Mouse (Mus musculus) MEL (cell line): Measurements from ENCODE around the gene Cap1. TPM values are rescaled to one million over a fixed set of nuclear protein-coding genes. Genes with fewer than 3 reads are reported as not detected.

Experiments used
- DNase-seq: peaks from one replicate; pipeline ENCODE4 v3.0.0; 2011; ENCODE audit warnings: low read depth, low spot score
- H3K27ac ChIP-seq: 2 replicates; pipeline ENCODE4 v1.5.1; 2012; ENCODE audit warnings: low read depth, mild to moderate bottlenecking, control low read depth, low read length, moderate library complexity; ENCODE audit not compliant: control insufficient read depth
- H3K27me3 ChIP-seq, 2 experiments: fragments of 150-350 bp in 1 of 2; sonication (generic) in 1 of 2; 2 replicates each; pipeline ENCODE4 v1.6.1; 2012; ENCODE audit warnings: low read length in 2 of 2, mild to moderate bottlenecking in 2 of 2, improper control_type of control experiment in 1 of 2, moderate library complexity in 1 of 2; ENCODE audit not compliant: insufficient read depth in 2 of 2, control insufficient read depth in 1 of 2
- H3K36me3 ChIP-seq, 2 experiments: 2 replicates each; pipeline ENCODE4 v1.6.1; 2012 to 2014; ENCODE audit warnings: low read length in 2 of 2, improper control_type of control experiment in 1 of 2, inconsistent platforms in 1 of 2, mild to moderate bottlenecking in 1 of 2; ENCODE audit not compliant: insufficient read depth in 2 of 2, control insufficient read depth in 1 of 2
- H3K4me1 ChIP-seq, 2 experiments: fragments of 150-350 bp in 1 of 2; sonication (generic) in 1 of 2; 2 replicates each; pipeline ENCODE4 v1.6.1; 2012; ENCODE audit warnings: low read length in 2 of 2, improper control_type of control experiment in 1 of 2, mild to moderate bottlenecking in 1 of 2; ENCODE audit not compliant: insufficient read depth in 2 of 2, control insufficient read depth in 1 of 2
- H3K4me3 ChIP-seq, 2 experiments: fragments of 150-350 bp in 1 of 2; sonication (generic) in 1 of 2; 2 replicates each; pipeline ENCODE4 v1.5.1; 2012; ENCODE audit warnings: low read depth in 2 of 2, low read length in 2 of 2, mild to moderate bottlenecking in 2 of 2, moderate library complexity in 2 of 2, control low read depth in 1 of 2, improper control_type of control experiment in 1 of 2; ENCODE audit not compliant: control insufficient read depth in 1 of 2, insufficient read depth in 1 of 2
- H3K79me2 ChIP-seq: 2 replicates; pipeline ENCODE4 v1.6.1; 2012; ENCODE audit warnings: mild to moderate bottlenecking, low read length, moderate library complexity; ENCODE audit not compliant: control insufficient read depth, poor library complexity, insufficient read depth
- H3K9ac ChIP-seq: 2 replicates; pipeline ENCODE4 v1.6.1; 2012; ENCODE audit warnings: low read depth, mild to moderate bottlenecking, control low read depth, low read length, moderate library complexity; ENCODE audit not compliant: control insufficient read depth, poor library complexity, severe bottlenecking
- H3K9me3 ChIP-seq: fragments of 150-350 bp; sonication (generic); replicated peaks from 2 replicates; pipeline ENCODE4 v1.6.1; 2012; ENCODE audit warnings: mild to moderate bottlenecking, low read length, improper control_type of control experiment, moderate library complexity; ENCODE audit not compliant: insufficient read depth
- BHLHE40 ChIP-seq: IDR thresholded peaks from 2 replicates; pipeline ENCODE4 v1.6.1; 2012; ENCODE audit warnings: low read depth, mild to moderate bottlenecking, inconsistent platforms, low read length, improper control_type of control experiment, borderline replicate concordance
- CHD1 ChIP-seq: IDR thresholded peaks from 2 replicates; pipeline ENCODE4 v1.6.1; 2012; ENCODE audit warnings: low read depth, mild to moderate bottlenecking, inconsistent platforms, low read length, improper control_type of control experiment
- CHD2 ChIP-seq: IDR thresholded peaks from 2 replicates; pipeline ENCODE4 v1.6.1; 2011; ENCODE audit warnings: low read length, improper control_type of control experiment
- CTCF ChIP-seq, 3 experiments: IDR thresholded peaks in 2 of 3; conservative IDR thresholded peaks in 1 of 3; 2 replicates each; pipeline ENCODE4 v1.5.1; 2011 to 2012; ENCODE audit warnings: low read length in 3 of 3, low read depth in 2 of 3, mild to moderate bottlenecking in 2 of 3, improper control_type of control experiment in 1 of 3, inconsistent platforms in 1 of 3, mixed read lengths in 1 of 3, moderate library complexity in 1 of 3; ENCODE audit not compliant: control insufficient read depth in 1 of 3, insufficient read depth in 1 of 3, poor library complexity in 1 of 3, severe bottlenecking in 1 of 3
- E2F4 ChIP-seq: IDR thresholded peaks from 2 replicates; pipeline ENCODE4 v1.6.1; 2011; ENCODE audit warnings: low read depth, low read length, improper control_type of control experiment, borderline replicate concordance
- ELF1 ChIP-seq: IDR thresholded peaks from 2 replicates; pipeline ENCODE4 v1.6.1; 2014; ENCODE audit warnings: low read depth, mild to moderate bottlenecking, inconsistent platforms, low read length, improper control_type of control experiment, moderate library complexity
- GABPA ChIP-seq: IDR thresholded peaks from 2 replicates; pipeline ENCODE4 v1.6.1; 2012; ENCODE audit warnings: low read depth, mild to moderate bottlenecking, inconsistent platforms, low read length, improper control_type of control experiment, moderate library complexity
- GATA1 ChIP-seq: IDR thresholded peaks from 2 replicates; pipeline ENCODE4 v1.6.1; 2011; ENCODE audit warnings: low read depth, low read length, improper control_type of control experiment
- HCFC1 ChIP-seq: IDR thresholded peaks from 2 replicates; pipeline ENCODE4 v1.6.1; 2012; ENCODE audit warnings: low read depth, mild to moderate bottlenecking, inconsistent platforms, low read length, improper control_type of control experiment, moderate library complexity
- KAT2A ChIP-seq: conservative IDR thresholded peaks from 2 replicates; pipeline ENCODE4 v1.6.1; 2012; ENCODE audit warnings: low read depth, low read length, improper control_type of control experiment, inconsistent platforms
- MAFK ChIP-seq: IDR thresholded peaks from 2 replicates; pipeline ENCODE4 v1.6.1; 2011; ENCODE audit warnings: low read depth, mild to moderate bottlenecking, low read length, improper control_type of control experiment, borderline replicate concordance
- MAZ ChIP-seq: IDR thresholded peaks from 2 replicates; pipeline ENCODE4 v1.6.1; 2012; ENCODE audit warnings: low read depth, mild to moderate bottlenecking, inconsistent platforms, low read length, improper control_type of control experiment
- MEF2A ChIP-seq: IDR thresholded peaks from 2 replicates; pipeline ENCODE4 v1.6.1; 2014; ENCODE audit warnings: low read depth, mild to moderate bottlenecking, inconsistent platforms, low read length, improper control_type of control experiment; ENCODE audit not compliant: poor library complexity, insufficient replicate concordance, severe bottlenecking; ENCODE audit errors: extremely low read depth
- MYB ChIP-seq: IDR thresholded peaks from 2 replicates; pipeline ENCODE4 v1.6.1; 2011; ENCODE audit warnings: mild to moderate bottlenecking, low read depth, low read length, improper control_type of control experiment
- MYC ChIP-seq: IDR thresholded peaks from 2 replicates; pipeline ENCODE4 v1.6.1; 2011; ENCODE audit warnings: low read depth, mild to moderate bottlenecking, low read length, improper control_type of control experiment, moderate library complexity
- NELFE ChIP-seq: IDR thresholded peaks from 2 replicates; pipeline ENCODE4 v1.6.1; 2011; ENCODE audit warnings: low read depth, low read length, improper control_type of control experiment
- NRF1 ChIP-seq: IDR thresholded peaks from 2 replicates; pipeline ENCODE4 v1.6.1; 2014; ENCODE audit warnings: low read depth, mild to moderate bottlenecking, inconsistent platforms, low read length, improper control_type of control experiment, moderate library complexity; ENCODE audit not compliant: poor library complexity, insufficient read depth, severe bottlenecking
- POLR2AphosphoS5 ChIP-seq: IDR thresholded peaks from 2 replicates; pipeline ENCODE4 v1.6.1; 2012; ENCODE audit warnings: low read depth, borderline replicate concordance, mild to moderate bottlenecking, inconsistent platforms, low read length, moderate library complexity, mixed read lengths
- RCOR1 ChIP-seq: IDR thresholded peaks from 2 replicates; pipeline ENCODE4 v1.6.1; 2012; ENCODE audit warnings: low read depth, mild to moderate bottlenecking, inconsistent platforms, low read length, improper control_type of control experiment
- TCF12 ChIP-seq: IDR thresholded peaks from 2 replicates; pipeline ENCODE4 v1.6.1; 2014; ENCODE audit warnings: low read depth, mild to moderate bottlenecking, inconsistent platforms, low read length, improper control_type of control experiment, moderate library complexity
- USF1 ChIP-seq: IDR thresholded peaks from 2 replicates; pipeline ENCODE4 v1.6.1; 2014; ENCODE audit warnings: low read depth, mild to moderate bottlenecking, inconsistent platforms, low read length, improper control_type of control experiment, moderate library complexity
- USF2 ChIP-seq, 2 experiments: IDR thresholded peaks; 2 replicates each; pipeline ENCODE4 v1.6.1; 2011 to 2012; ENCODE audit warnings: improper control_type of control experiment in 2 of 2, low read length in 2 of 2, borderline replicate concordance in 1 of 2, inconsistent platforms in 1 of 2, low read depth in 1 of 2, mild to moderate bottlenecking in 1 of 2; ENCODE audit not compliant: insufficient read depth in 1 of 2
- ZKSCAN1 ChIP-seq: IDR thresholded peaks from 2 replicates; pipeline ENCODE4 v1.6.1; 2012; ENCODE audit warnings: low read depth, mild to moderate bottlenecking, inconsistent platforms, low read length, improper control_type of control experiment, moderate library complexity
- ZMIZ1 ChIP-seq: IDR thresholded peaks from 2 replicates; pipeline ENCODE4 v1.6.1; 2012; ENCODE audit warnings: low read depth, mild to moderate bottlenecking, inconsistent platforms, low read length, improper control_type of control experiment, moderate library complexity
- ZNF384 ChIP-seq: IDR thresholded peaks from 2 replicates; pipeline ENCODE4 v1.6.1; 2012; ENCODE audit warnings: low read depth, mild to moderate bottlenecking, inconsistent platforms, low read length, improper control_type of control experiment
- polyA plus RNA-seq, 2 experiments: library from polyadenylated mRNA; stranded (reverse) in 1 of 2; unstranded in 1 of 2; fragments of >175 nt in 1 of 2; fragments of >200 nt in 1 of 2; gene quantifications; 2 replicates each; pipeline versions ENCODE4 v1.2.1 to v1.2.4; 2012; ENCODE audit warnings: low replicate concordance in 2 of 2, low read depth in 1 of 2; ENCODE audit not compliant: insufficient read length in 2 of 2, insufficient read depth in 1 of 2, missing spikeins in 1 of 2
- total RNA-seq: library from RNA; depleted of rRNA; stranded (reverse); fragments of 300-350 nt; gene quantifications from 2 replicates; pipeline ENCODE4 v1.2.3, GENCODE M21; 2012

The Cap1 gene
- total and polyA plus RNA-seq, 3 experiments: 68.3 to 134 TPM; not detected in 1

DNA sequence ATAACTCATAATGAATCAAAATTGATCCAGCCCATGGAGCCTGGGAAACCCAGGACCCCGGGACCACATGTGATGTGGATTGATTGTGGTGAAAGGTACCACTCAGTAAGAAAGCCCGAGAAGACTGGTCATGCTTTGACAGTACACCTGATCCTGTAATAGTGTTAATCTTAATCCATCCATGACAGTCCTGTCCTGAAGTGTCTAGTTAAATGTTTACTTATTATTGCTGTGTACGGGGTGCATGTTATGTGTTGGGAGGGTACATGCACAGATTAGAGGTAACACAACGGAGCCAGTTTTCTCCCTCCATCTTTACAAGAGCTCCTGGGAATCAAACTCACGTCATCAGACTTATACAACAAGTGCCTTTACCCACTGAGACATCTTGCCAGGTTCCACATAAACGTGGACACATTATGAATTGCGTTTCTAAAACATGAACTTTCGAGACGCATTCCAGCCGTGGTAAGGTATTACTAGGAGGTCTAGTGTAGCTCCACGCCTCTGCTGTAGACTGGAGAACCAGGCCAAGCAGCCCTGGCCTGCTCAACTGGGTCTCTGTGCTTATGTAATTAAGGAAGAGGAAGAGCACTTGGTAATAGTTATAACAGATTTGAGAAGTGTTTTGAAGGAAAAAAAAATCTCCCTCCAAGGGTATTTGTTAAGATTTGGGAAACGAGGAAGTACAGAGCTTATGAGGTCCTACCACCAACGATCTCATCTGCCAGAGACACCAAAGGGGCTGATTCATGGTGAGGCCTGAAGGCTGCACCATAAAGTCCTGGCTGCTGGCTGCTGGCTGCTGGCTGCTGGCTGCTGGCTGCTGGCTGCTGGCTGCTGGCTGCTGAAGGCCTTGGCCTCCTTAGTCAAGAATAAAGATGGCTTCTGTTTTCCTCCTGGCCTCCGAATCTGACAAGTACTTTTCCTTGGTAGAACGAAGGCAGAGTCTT is 37.8 kb upstream of the Cap1 start:
- H3K27ac ChIP-seq: no peak overlapping the region
- no peaks in the 10 kb centered on the region for H3K9me3 ChIP-seq
- no peak overlapping the region for H3K4me3 ChIP-seq
- TF ChIP-seq GATA1: no peak
- no peak for TF ChIP-seq KAT2A
- no peak for TF ChIP-seq MYB
- TF ChIP-seq NELFE: no peak
- TF ChIP-seq E2F4: no peak
- TF ChIP-seq CTCF (IDR thresholded peaks at IDR 0.05 in 2 of 3, conservative IDR thresholded peaks at IDR 0.05 in 1 of 3; ENCODE audit: control insufficient read depth in 1 of 3, insufficient read depth in 1 of 3, low read depth in 2 of 3, low read length in 3 of 3, poor library complexity in 1 of 3, severe bottlenecking in 1 of 3): no peak
- no peak for TF ChIP-seq USF1
- no peak for TF ChIP-seq MEF2A
- no peak for TF ChIP-seq ELF1
- no peak for TF ChIP-seq USF2 (IDR thresholded peaks at IDR 0.05; ENCODE audit: borderline replicate concordance in 1 of 2, insufficient read depth in 1 of 2, low read depth in 1 of 2, low read length in 2 of 2)
- TF ChIP-seq NRF1: no peak
- TF ChIP-seq HCFC1: no peak
- no peak for TF ChIP-seq ZMIZ1
- no peak for TF ChIP-seq CHD1
- TF ChIP-seq POLR2AphosphoS5: no peak
- TF ChIP-seq TCF12: no peak
- TF ChIP-seq MYC: no peak
- H3K79me2 ChIP-seq: no peaks in the 10 kb centered on the region
- no peaks in the 10 kb centered on the region for H3K36me3 ChIP-seq
- no peak overlapping the region for H3K9ac ChIP-seq
- DNase-seq: peak; percentile 26
- H3K4me1 ChIP-seq: peaks cover 0 to 2% of the 10 kb centered on the region in 2 experiments; a peak in 1 of 4 replicates
- 0 out of 4 replicates have a peak, but pooled peaks cover 0 to 1% of the 10 kb centered on the region in 2 experiments for H3K27me3 ChIP-seq

DNA sequence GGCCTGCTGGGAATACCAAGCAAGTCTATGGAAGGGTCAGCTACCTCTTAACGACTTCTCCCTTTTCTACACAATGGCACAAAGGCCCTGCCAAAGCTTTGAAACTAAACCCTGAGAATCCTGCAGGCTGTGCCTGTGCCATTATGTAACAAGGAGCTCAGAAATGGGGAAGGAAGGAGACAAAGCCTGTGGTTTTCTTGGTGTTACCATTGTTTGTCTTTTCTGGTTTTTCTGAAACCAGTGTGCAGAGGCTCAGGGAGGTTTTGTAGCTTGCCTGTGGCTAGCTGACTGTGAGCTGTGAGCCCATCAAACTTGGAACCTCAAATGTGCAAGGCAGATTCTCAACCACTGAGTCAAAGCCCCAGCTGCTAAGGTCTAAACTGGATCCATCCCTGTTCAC is 37.0 kb upstream of the Cap1 start:
- no peak overlapping the region for H3K4me3 ChIP-seq
- no peaks in the 10 kb centered on the region for H3K79me2 ChIP-seq
- H3K9me3 ChIP-seq: no peaks in the 10 kb centered on the region
- H3K36me3 ChIP-seq: no peaks in the 10 kb centered on the region
- no peak overlapping the region for H3K27ac ChIP-seq
- H3K9ac ChIP-seq: no peak overlapping the region
- DNase-seq: peak; percentile 23
- H3K27me3 ChIP-seq: 0 out of 4 replicates have a peak, but pooled peaks cover 0 to 1% of the 10 kb centered on the region in 2 experiments
- TF ChIP-seq ZNF384 (no peak), TCF12 (no peak), CHD2 (no peak), MYB (no peak), ZMIZ1 (no peak), BHLHE40 (no peak), MAZ (no peak), POLR2AphosphoS5 (no peak), RCOR1 (no peak), ZKSCAN1 (no peak), ELF1 (no peak), NRF1 (no peak), GATA1 (no peak), MYC (no peak), MAFK (no peak), CHD1 (no peak), GABPA (no peak), USF1 (no peak)
- peaks cover 0 to 2% of the 10 kb centered on the region in 2 experiments; a peak in 1 of 4 replicates for H3K4me1 ChIP-seq
